Mouse (Mus musculus) midbrain, embryonic 16.5 days (tissue): ENCODE data around the gene Emilin3. TPM values are rescaled to one million over a fixed set of nuclear protein-coding genes. Genes with fewer than 3 reads are reported as not detected.

Experiments used
- ATAC-seq: fragments of 200-750 bp; cut with Nextera tagmentation; 2 replicates; pipeline ENCODE4 v1.8.0; 2017; ENCODE audit warnings: moderate TSS enrichment
- H3K27ac ChIP-seq: fragments of 300-500 bp; sonication (generic); 2 replicates; pipeline ENCODE4 v1.5.1; 2014; ENCODE audit warnings: mild to moderate bottlenecking, low read length, mixed read lengths
- H3K27me3 ChIP-seq: fragments of 300-500 bp; sonication (generic); 2 replicates; pipeline ENCODE4 v1.6.1; 2014; ENCODE audit warnings: low read depth, low read length, mixed read lengths; ENCODE audit not compliant: control insufficient read depth, insufficient read depth
- H3K36me3 ChIP-seq: fragments of 300-500 bp; sonication (generic); 2 replicates; pipeline ENCODE4 v1.6.1; 2014; ENCODE audit warnings: mild to moderate bottlenecking, low read length, moderate library complexity, mixed read lengths; ENCODE audit not compliant: control insufficient read depth, insufficient read depth
- H3K4me1 ChIP-seq: fragments of 300-500 bp; sonication (generic); 2 replicates; pipeline ENCODE4 v1.6.1; 2014; ENCODE audit warnings: mild to moderate bottlenecking, low read length, mixed read lengths; ENCODE audit not compliant: control insufficient read depth, insufficient read depth
- H3K4me2 ChIP-seq: fragments of 300-500 bp; sonication (generic); 2 replicates; pipeline ENCODE4 v1.6.1; 2014; ENCODE audit warnings: mild to moderate bottlenecking, low read length, mixed read lengths
- H3K4me3 ChIP-seq: fragments of 300-500 bp; sonication (generic); 2 replicates; pipeline ENCODE4 v1.5.1; 2014; ENCODE audit warnings: low read depth, mild to moderate bottlenecking, low read length, moderate library complexity, mixed read lengths
- H3K9ac ChIP-seq: fragments of 300-500 bp; sonication (generic); 2 replicates; pipeline ENCODE4 v1.6.1; 2014; ENCODE audit warnings: low read depth, low read length, mixed read lengths
- H3K9me3 ChIP-seq: fragments of 300-500 bp; sonication (generic); replicated peaks from 2 replicates; pipeline ENCODE4 v1.6.1; 2014; ENCODE audit warnings: mild to moderate bottlenecking, low read length, mixed read lengths; ENCODE audit not compliant: control insufficient read depth, poor library complexity, severe bottlenecking
- WGBS: fragments of 180-500 bp; shearing (Covaris S2); extraction: QIAGEN DNeasy Blood & Tissue Kit; methylation state at CpG from one replicate; pipeline ENCODE4 v1.1.7; 2014; 5-methylcytosine and 5-hydroxymethylcytosine counted together
- polyA plus RNA-seq: library from polyadenylated mRNA; unstranded; fragments of >200 nt; fragmentation: Nextera tagmentation; extraction: Ambion mirVana; gene quantifications from 2 replicates; pipeline ENCODE4 v1.2.1, GENCODE M21; 2015

Gene Emilin3
- polyA plus RNA-seq, 1 experiment from 2014 or later, result 0.65 TPM

DNA sequence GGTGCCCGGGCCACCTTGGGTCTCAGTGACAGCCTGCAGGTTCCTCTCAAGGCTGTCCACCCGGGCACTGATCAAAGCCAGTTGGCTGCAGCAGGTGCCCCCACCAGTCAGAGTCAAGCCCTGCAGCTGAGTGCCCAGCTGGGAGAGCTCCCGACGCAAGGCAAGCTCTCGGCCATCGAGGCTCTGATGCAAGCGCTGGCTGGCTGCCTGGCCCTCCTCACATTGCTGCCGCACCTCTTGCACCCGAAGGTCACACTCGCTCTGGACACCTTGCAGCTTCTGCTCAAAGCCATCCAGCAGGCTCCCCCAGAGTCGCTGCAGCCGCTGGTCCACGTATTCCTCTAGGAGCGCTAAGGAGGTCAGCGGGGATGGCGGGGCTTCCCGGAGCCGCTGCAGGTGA is 3.5 kb downstream of the Emilin3 start:
- Histone ChIP-seq H3K9me3 (no peaks in the 10 kb centered on the region), H3K9ac (no peak overlapping the region), H3K4me2 (no peak overlapping the region), H3K4me1 (peaks cover 11% of the 10 kb centered on the region), H3K27me3 (peaks cover 33% of the 10 kb centered on the region), H3K36me3 (no peaks in the 10 kb centered on the region), H3K4me3 (no peak overlapping the region), H3K27ac (no peak overlapping the region)
- no peak for ATAC-seq
- 61% methylated on average over 18 of the region's 18 CpGs for WGBS

DNA sequence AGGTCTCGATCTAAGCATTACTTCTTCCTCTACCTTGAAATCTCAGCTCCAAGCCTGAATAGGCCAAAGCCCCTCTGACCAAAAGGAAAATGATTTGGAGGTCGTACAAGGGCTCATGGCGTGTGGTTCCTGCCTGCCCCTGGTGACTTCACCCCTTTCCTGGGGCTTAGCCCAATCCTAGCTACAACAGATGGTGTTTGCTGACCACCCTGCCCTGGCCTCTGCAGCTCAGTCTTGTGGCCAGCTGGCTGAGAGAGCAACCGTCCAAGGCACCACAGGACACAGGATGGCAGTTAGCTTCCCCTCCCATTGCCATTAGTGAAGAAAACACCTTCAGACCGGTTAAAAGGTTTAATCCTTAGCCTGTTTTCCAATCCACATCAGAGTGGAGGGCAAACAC is 6.0 kb downstream of the Emilin3 start:
- no peak overlapping the region for H3K4me3 ChIP-seq
- no peak for ATAC-seq
- H3K9ac ChIP-seq, result no peak overlapping the region
- no peak overlapping the region for H3K4me2 ChIP-seq
- 76% methylated on average over 5 of the region's 5 CpGs for WGBS
- no peaks in the 10 kb centered on the region for H3K4me1 ChIP-seq
- no peaks in the 10 kb centered on the region for H3K9me3 ChIP-seq
- H3K27me3 ChIP-seq, result peaks cover 16% of the 10 kb centered on the region
- no peaks in the 10 kb centered on the region for H3K36me3 ChIP-seq
- no peak overlapping the region for H3K27ac ChIP-seq

- no peak overlapping the region for H3K4me3 ChIP-seq
- H3K4me1 ChIP-seq, result no peaks in the 10 kb centered on the region
- no peak overlapping the region for H3K27ac ChIP-seq
- ATAC-seq, result no peak
- no peak overlapping the region for H3K4me2 ChIP-seq
- 93% methylated on average over 12 of the region's 12 CpGs for WGBS
- no peaks in the 10 kb centered on the region for H3K36me3 ChIP-seq
- H3K9ac ChIP-seq, result no peak overlapping the region
- no peaks in the 10 kb centered on the region for H3K9me3 ChIP-seq
- peaks cover 9% of the 10 kb centered on the region for H3K27me3 ChIP-seq
Measured at GRCm38 (mm10) chr2:160905301-160905700, 6.8 kb downstream of the Emilin3 start.

- H3K9ac ChIP-seq, result no peak overlapping the region
- no peaks in the 10 kb centered on the region for H3K27me3 ChIP-seq
- ATAC-seq, result no peak
- H3K4me1 ChIP-seq, result no peaks in the 10 kb centered on the region
- H3K9me3 ChIP-seq, result no peaks in the 10 kb centered on the region
- H3K4me2 ChIP-seq, result no peak overlapping the region
- no peaks in the 10 kb centered on the region for H3K36me3 ChIP-seq
- H3K4me3 ChIP-seq, result no peak overlapping the region
- 85% methylated on average over 7 of the region's 7 CpGs for WGBS
- no peak overlapping the region for H3K27ac ChIP-seq
Measured at GRCm38 (mm10) chr2:160901656-160902412, 10.3 kb downstream of the Emilin3 start.

DNA sequence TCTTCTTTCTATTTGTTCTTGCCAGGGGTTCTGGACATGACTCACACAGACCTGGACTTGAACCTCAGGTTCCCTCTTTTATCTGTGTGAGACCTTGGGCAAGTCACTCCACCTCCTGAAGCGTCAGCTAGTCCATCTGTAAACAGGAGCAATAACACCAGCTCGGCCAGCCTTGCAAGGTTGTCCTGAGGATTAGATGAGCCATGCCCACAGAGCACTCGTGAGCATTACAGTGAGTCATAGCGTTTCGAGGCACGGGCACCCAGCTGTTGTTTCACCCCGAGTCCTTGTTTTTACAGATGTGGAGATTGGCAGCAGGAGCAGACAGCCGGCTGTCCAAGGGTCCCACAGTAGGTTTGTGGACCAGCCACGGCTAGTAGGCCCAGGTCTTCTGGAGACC is 20.4 kb downstream of the Emilin3 start:
- no peak for ATAC-seq
- Histone ChIP-seq H3K27me3 (peaks cover 10% of the 10 kb centered on the region), H3K36me3 (no peaks in the 10 kb centered on the region), H3K27ac (no peak overlapping the region), H3K4me3 (no peak overlapping the region), H3K4me2 (no peak overlapping the region), H3K4me1 (peaks cover 6% of the 10 kb centered on the region; the same call in 1 of the 2 replicates), H3K9me3 (no peaks in the 10 kb centered on the region), H3K9ac (no peak overlapping the region)
- 89% methylated on average over 9 of the region's 9 CpGs for WGBS

DNA sequence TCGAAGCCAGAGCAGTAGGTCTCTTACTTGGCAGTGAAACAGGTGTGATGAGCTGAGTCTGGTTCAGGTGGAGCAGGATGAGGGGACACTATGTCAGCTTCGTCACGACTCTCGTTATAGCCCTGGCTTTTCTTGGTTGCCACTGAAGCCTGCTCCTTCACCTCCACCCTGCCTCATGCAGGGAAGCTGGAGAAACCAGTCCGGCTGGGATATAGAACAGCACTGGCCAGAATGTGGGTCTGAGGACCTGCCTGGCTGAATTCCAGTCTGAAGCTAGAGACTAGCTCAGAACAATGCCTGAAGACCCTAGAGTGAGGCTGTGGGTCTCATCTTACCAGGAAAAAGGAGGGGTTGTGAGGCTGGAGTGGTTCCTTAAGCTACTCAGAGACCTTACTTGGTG is 21.1 kb downstream of the Emilin3 start:
- WGBS, result 90% methylated on average over 5 of the region's 5 CpGs
- no peaks in the 10 kb centered on the region for H3K36me3 ChIP-seq

GRCm38 (mm10) chr2:160887859-160888258 is 24.3 kb downstream of the Emilin3 start:
- peak overlapping the region; percentile 95 for H3K4me2 ChIP-seq
- no peaks in the 10 kb centered on the region for H3K36me3 ChIP-seq
- peak overlapping the region; percentile 48 for H3K4me3 ChIP-seq
- H3K27me3 ChIP-seq, result peaks cover 10% of the 10 kb centered on the region
- H3K27ac ChIP-seq, result no peak overlapping the region
- 2% methylated on average over 26 of the region's 26 CpGs for WGBS
- peak overlapping the region; percentile 58 for H3K9ac ChIP-seq
- H3K9me3 ChIP-seq, result no peaks in the 10 kb centered on the region
- H3K4me1 ChIP-seq, result peaks cover 6% of the 10 kb centered on the region; the same call in 1 of the 2 replicates
- ATAC-seq, result peak; percentile 44; the same call in 1 of the 2 replicates

More for the DNA sequence above, 21.1 kb downstream of the Emilin3 start:
- Histone ChIP-seq H3K4me3 (no peak overlapping the region), H3K9me3 (no peaks in the 10 kb centered on the region), H3K4me1 (peaks cover 6% of the 10 kb centered on the region; the same call in 1 of the 2 replicates), H3K9ac (no peak overlapping the region), H3K27ac (no peak overlapping the region), H3K4me2 (no peak overlapping the region), H3K27me3 (peaks cover 10% of the 10 kb centered on the region)
- no peak for ATAC-seq

DNA sequence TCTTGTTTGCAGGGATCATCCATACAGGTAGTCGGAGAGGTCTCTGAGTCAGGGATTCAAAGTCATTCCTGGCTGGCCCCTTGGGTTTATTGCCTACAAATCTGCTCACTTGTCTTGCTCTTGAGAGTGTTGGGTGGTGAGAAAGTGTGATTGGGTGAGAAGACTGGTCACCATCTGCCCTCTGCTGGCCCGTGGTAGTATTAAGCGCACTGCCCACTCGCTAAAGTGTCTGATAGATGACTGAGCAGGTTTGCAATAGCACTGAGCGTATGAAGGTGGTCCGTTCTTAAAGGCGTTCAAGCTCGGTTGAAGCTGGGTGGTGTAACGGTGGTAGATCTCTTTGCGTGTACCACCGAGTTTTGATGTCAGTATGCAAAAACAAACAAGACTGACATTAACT is 24.8 kb downstream of the Emilin3 start:
- Histone ChIP-seq H3K27ac (no peak overlapping the region), H3K4me3 (peak overlapping the region; percentile 48), H3K36me3 (no peaks in the 10 kb centered on the region), H3K9ac (peak overlapping the region; percentile 58; the same call in 1 of the 2 replicates), H3K9me3 (no peaks in the 10 kb centered on the region), H3K4me2 (peak overlapping the region; percentile 95), H3K4me1 (peaks cover 6% of the 10 kb centered on the region; the same call in 1 of the 2 replicates), H3K27me3 (peaks cover 10% of the 10 kb centered on the region)
- peak; percentile 91 for ATAC-seq
- 2% methylated on average over 11 of the region's 11 CpGs for WGBS

DNA sequence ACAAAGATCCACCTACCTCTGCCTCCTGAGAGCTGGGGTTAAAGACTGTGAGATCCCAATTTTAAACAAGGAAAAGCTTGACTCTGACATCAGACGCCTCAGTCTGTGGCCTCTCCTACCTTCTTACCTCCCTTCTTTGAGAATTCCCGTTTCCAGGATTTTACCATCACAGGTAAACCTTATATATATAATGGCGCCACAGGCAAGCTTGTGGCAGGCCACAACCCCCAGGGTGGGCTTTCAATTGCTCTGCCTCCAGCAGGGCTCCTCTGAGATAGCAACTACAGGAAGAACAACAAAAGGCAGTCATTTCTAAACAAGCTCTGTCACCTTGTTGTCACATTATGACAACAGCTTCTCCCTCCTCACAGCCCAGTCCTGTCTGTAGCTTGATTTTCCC is 25.9 kb downstream of the Emilin3 start:
- H3K9me3 ChIP-seq, result no peaks in the 10 kb centered on the region
- peaks cover 10% of the 10 kb centered on the region for H3K27me3 ChIP-seq
- no peak overlapping the region for H3K4me3 ChIP-seq
- WGBS, result 67% methylated on average over 3 of the region's 3 CpGs
- H3K9ac ChIP-seq, result no peak overlapping the region
- H3K27ac ChIP-seq, result no peak overlapping the region
- ATAC-seq, result no peak
- no peaks in the 10 kb centered on the region for H3K36me3 ChIP-seq
- no peak overlapping the region for H3K4me2 ChIP-seq
- peaks cover 6% of the 10 kb centered on the region; the same call in 1 of the 2 replicates for H3K4me1 ChIP-seq
